In the genomic region with DNA sequence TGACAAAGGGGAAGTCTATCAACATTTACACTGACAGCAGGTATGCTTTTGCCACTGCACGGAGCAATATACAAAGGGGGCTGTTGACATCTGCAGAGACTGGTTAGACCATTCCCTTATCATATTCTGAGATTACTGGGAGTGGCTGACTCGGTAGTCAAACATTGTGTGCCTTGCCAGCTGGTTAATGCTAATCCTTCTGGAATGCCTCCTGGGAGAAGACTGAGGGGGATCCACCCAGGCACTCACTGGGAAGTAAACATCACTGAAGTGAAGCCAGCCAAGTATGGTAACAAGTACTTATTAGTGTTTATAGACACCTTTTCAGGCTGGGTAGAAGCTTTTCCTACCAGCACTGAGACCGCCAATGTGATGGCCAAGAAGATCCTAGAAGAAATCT, we compare ENCODE assay signal across 1 mouse cellular context. TPM values are rescaled to one million over a fixed set of nuclear protein-coding genes. Genes with fewer than 3 reads are reported as not detected.
"Had no signal": no experiment of that assay in that cellular context is flagged by ENCODE, and none has a peak within 500 bp of the region (broad histone marks: within the 10 kb centered on the region; RNA-seq: fewer than 3 reads in every experiment).

No protein-coding gene starts in this region.

RNA-seq across cellular contexts. Expression of a gene that starts 52.7 kb away (rescaled TPM):
- total RNA-seq: monocyte, adult 5-6 weeks had no signal
